Mouse (Mus musculus): ENCODE results near the gene Cnih2. TPM values are rescaled to one million over a fixed set of nuclear protein-coding genes. Genes with fewer than 3 reads are reported as not detected.

The Cnih2 gene
- polyA plus RNA-seq, 1 experiment from 2014 or later, result 485 TPM

DNA sequence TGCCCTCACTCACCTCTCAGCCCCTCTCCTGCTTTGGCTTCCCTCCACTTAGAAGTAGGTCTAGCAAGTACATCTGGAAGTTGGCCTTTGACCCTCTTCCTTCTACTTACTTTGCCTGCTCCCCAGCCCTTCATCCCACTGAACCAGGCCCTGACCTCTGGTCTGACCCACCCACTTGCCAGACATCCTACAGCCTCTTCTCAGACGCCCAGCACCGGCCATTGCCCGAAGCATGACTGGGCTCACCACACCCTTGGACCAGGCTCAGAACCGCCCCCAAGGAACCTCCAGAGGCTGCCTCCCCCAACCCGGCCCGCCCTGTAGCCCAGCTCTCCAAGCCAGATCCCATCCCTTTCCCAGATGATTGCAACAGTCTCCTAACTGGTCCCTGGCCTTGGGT is 35.9 kb downstream of the Cnih2 start:
- no peak for DNase-seq (ENCODE audit: low spot score)
- no peak overlapping the region for H3K27ac ChIP-seq

DNA sequence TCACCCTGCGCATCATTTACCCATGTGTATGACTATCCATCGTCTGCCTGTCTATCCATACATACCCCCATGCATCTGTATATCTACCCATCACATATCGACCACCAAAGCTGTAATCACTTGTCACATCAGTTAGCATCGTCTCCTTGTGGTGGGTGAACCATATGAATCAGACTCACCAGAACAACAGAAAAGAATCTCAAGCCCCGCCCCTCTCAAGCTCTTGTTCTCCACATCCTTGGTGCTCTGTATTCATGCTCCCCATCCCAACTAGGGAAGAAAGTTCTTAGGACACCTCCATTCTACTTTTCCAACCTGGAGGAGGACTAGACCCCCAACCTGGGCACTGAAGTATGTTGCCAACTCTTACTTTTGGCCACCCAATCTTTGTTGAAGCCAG is 36.3 kb downstream of the Cnih2 start:
- Histone ChIP-seq H3K4me2 (replicated peaks) (no peak overlapping the region), H3K9me3 (ENCODE audit: control insufficient read depth, low read length) (no peaks in the 10 kb centered on the region), H3K4me3 (replicated peaks; ENCODE audit: low read length) (no peak overlapping the region), H3K27me3 (ENCODE audit: control insufficient read depth, insufficient read depth, low read length) (peaks cover 3% of the 10 kb centered on the region), H3K36me3 (replicated peaks; ENCODE audit: control insufficient read depth, insufficient read depth) (no peaks in the 10 kb centered on the region), H3K4me1 (replicated peaks; ENCODE audit: control insufficient read depth, insufficient read depth, low read length) (peaks cover 13% of the 10 kb centered on the region; the same call in 1 of the 2 replicates), H3K27ac (no peak overlapping the region), H3K9ac (no peak overlapping the region)
- ATAC-seq (ENCODE audit: low FRiP score) (no peak), DNase-seq (ENCODE audit: low spot score) (no peak)
- 89% methylated on average over 5 of the region's 5 CpGs for WGBS

More for the DNA sequence above, 35.9 kb downstream of the Cnih2 start:
- no peak overlapping the region for H3K4me3 ChIP-seq (replicated peaks; ENCODE audit: low read length)
- no peaks in the 10 kb centered on the region for H3K9me3 ChIP-seq (ENCODE audit: control insufficient read depth, low read length)
- H3K4me2 ChIP-seq (replicated peaks), result no peak overlapping the region
- H3K36me3 ChIP-seq (replicated peaks; ENCODE audit: control insufficient read depth, insufficient read depth), result no peaks in the 10 kb centered on the region
- ATAC-seq (ENCODE audit: low FRiP score), result no peak
- 89% methylated on average over 6 of the region's 6 CpGs for WGBS
- peaks cover 7% of the 10 kb centered on the region for H3K27me3 ChIP-seq (ENCODE audit: control insufficient read depth, insufficient read depth, low read length)
- H3K4me1 ChIP-seq (replicated peaks; ENCODE audit: control insufficient read depth, insufficient read depth, low read length), result peaks cover 15% of the 10 kb centered on the region; the same call in 1 of the 2 replicates
- H3K9ac ChIP-seq, result no peak overlapping the region

DNA sequence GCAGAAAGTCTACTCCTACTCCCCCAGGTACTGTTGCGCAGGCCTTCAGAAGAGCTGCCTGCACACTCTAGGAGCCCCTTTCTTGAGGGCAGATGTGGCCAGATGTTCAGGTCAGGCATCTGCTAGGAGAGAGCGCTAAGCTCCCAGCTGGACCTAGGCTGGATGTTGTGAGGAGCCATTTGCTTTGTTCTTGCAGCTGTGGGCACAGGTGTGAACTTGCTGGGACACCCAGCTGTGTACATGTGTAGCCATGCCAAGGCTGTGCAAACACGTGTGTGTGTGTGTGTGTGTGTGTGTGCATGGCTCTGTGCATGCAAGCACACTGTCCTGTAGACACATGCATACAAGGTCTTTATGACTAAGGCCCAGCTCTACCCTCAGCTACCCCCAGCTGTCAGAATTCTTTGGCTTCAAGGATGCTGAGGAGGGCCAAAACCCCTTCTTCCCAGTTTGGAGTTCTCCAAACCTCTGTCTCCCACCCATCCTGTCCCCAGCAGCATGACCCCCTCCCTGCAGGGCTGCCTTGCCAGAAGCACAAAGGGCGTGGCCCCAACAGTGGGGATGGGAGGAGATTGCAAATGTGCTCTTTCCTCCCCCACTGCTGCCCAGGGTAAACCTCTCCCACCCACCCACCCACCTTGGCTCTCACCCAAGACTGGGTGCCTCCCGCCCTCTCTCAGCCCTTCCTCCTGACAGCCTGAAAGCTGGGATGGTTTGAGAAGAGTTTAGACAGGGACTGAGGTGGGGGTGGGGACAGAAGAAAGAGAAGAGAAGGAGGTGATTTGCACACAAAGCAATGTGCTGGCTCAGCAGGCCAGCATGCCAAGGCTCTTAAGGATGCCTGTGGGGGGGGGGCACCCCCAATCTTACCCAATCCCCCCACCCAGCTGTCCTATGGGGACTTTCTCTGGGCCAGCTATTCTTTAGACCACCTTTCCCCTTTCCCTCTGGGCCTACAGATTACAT is 37.7 kb downstream of the Cnih2 start:
- H3K4me1 ChIP-seq (replicated peaks; ENCODE audit: control insufficient read depth, insufficient read depth, low read length), result 0 out of 2 replicates have a peak, but pooled peaks cover 10% of the 10 kb centered on the region
- H3K27ac ChIP-seq, result no peak overlapping the region
- no peaks in the 10 kb centered on the region for H3K9me3 ChIP-seq (ENCODE audit: control insufficient read depth, low read length)
- H3K4me2 ChIP-seq (replicated peaks), result no peak overlapping the region
- no peak for ATAC-seq (ENCODE audit: low FRiP score)
- no peaks in the 10 kb centered on the region; the same call in 1 of the 2 replicates for H3K27me3 ChIP-seq (ENCODE audit: control insufficient read depth, insufficient read depth, low read length)
- H3K4me3 ChIP-seq (replicated peaks; ENCODE audit: low read length), result no peak overlapping the region
- no peak overlapping the region for H3K9ac ChIP-seq
- no peak for DNase-seq (ENCODE audit: low spot score)
- 32% methylated on average over 5 of the region's 5 CpGs for WGBS
- H3K36me3 ChIP-seq (replicated peaks; ENCODE audit: control insufficient read depth, insufficient read depth), result no peaks in the 10 kb centered on the region

DNA sequence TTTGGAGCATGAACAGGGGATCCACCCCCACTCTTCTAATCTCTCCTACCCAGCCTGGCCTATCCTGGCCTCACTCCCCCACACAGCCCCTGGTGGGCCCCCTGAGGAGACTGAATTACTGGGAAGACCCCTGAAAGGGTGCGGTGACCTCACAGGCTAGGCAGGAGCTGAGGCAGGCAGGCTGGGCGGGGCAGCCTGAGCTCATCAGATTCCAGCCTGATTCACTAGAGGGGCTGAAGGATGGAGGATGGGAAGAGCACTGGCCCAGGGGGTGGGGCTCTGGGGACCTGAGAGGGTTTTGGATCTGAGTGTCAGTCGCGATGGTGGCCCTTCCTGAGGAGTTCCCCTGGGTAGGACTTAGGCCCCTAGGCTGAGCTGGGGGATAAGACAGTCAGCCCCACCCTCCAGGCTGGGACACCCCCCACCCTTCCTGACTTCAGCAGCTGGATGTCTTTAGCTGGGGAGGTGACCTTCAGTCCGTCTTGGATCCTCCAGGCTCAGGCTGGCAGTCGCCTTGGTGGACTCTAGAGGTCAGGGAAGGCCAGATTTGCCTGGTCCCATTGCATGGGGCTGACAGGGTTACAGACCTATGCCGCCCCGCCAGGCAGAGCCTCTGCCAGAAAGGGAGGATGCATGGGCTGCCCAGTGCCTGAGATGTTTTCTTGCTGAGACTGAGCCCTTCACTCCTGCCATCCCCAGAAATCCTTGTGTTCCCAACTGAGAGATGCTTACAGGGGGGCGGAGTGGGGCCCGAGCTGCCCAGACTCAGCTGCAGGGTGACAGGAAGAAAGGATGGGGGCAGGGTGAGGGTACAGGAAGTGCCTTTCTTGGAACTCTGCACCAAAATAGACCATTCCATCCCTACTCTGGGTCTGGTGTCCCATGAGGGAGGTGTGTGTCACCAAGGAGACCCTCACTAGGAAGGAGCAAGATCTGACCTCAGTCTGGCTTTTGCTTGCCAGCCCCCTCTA is 39.2 kb downstream of the Cnih2 start:
- H3K4me3 ChIP-seq (replicated peaks; ENCODE audit: low read length), result no peak overlapping the region
- ATAC-seq (ENCODE audit: low FRiP score) (no peak), DNase-seq (ENCODE audit: low spot score) (no peak)
- H3K9me3 ChIP-seq (ENCODE audit: control insufficient read depth, low read length), result no peaks in the 10 kb centered on the region
- no peak overlapping the region for H3K4me2 ChIP-seq (replicated peaks)
- H3K27me3 ChIP-seq (ENCODE audit: control insufficient read depth, insufficient read depth, low read length), result no peaks in the 10 kb centered on the region; the same call in 1 of the 2 replicates
- 0 out of 2 replicates have a peak, but pooled peaks cover 10% of the 10 kb centered on the region for H3K4me1 ChIP-seq (replicated peaks; ENCODE audit: control insufficient read depth, insufficient read depth, low read length)
- no peak overlapping the region for H3K27ac ChIP-seq
- 14% methylated on average over 10 of the region's 10 CpGs for WGBS
- H3K36me3 ChIP-seq (replicated peaks; ENCODE audit: control insufficient read depth, insufficient read depth), result no peaks in the 10 kb centered on the region
- no peak overlapping the region; the same call in 1 of the 2 replicates for H3K9ac ChIP-seq

DNA sequence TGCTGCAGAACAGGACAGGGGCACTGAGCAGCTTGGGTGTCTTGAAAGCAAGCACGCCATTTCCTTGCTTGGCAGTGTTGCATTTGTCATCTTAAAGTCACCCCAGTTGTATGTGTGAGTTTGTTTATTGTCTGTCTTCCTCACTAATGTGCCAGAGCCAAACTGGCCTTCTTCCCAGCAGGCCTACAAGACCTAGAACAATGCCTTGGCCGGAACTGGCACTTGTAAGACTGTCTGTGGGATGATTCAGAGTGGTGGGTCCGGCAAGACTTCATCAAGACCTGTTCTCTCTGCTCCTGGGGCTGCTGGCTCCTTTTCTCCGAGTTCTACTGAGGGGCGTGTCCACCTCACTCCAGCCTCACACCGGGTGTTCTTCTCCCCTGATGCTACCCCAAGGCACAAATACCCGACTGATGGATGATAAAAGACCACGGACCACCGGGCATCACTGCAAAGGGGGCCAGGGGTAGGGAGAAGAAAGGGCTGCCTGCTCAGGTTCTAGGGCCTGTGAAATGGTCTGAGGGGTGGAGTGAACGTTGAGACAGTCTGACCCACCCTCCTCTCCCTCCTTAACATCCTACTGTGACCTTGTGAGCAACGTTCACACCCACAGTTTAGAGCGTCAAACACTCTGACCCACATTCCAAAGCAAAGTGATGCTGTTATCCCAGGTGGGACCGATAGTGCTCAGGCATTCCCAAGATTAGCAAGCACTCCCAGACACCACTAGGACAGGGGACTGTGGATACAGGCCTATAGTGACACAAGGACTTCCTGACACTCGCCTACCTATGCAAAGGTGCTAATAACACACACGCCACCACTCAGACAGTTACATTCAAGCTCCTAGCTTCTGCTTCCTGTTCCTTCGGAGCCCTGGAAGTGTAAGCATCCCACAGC is 40.2 kb downstream of the Cnih2 start:
- H3K27me3 ChIP-seq (ENCODE audit: control insufficient read depth, insufficient read depth, low read length), result peaks cover 9% of the 10 kb centered on the region
- H3K4me1 ChIP-seq (replicated peaks; ENCODE audit: control insufficient read depth, insufficient read depth, low read length), result 0 out of 2 replicates have a peak, but pooled peaks cover 10% of the 10 kb centered on the region
- H3K27ac ChIP-seq, result no peak overlapping the region
- no peak overlapping the region for H3K4me2 ChIP-seq (replicated peaks)
- ATAC-seq (ENCODE audit: low FRiP score), result no peak
- no peak overlapping the region for H3K4me3 ChIP-seq (replicated peaks; ENCODE audit: low read length)
- WGBS, result 30% methylated on average over 16 of the region's 16 CpGs
- no peak for DNase-seq (ENCODE audit: low spot score)
- no peaks in the 10 kb centered on the region for H3K9me3 ChIP-seq (ENCODE audit: control insufficient read depth, low read length)
- H3K36me3 ChIP-seq (replicated peaks; ENCODE audit: control insufficient read depth, insufficient read depth), result no peaks in the 10 kb centered on the region
- no peak overlapping the region for H3K9ac ChIP-seq

DNA sequence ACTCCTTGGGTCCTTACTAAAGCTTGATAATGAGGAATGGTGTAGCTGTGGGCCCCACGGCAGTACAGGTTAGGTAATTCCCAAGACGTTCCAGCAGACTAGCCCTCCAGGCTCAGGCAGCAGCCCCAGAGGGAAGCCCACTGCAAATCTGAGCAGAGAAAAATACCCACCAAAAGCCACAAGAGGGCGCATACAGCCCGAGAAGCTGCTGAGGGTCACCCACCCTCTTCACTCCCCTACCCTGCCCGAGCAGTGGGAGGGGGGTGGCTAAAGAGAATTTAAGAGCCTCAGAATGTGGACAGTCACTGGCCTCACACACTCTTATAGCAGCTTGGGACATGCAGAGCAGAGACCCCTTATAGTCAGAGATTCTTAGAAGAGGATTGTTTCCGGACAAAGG is 42.1 kb downstream of the Cnih2 start:
- no peaks in the 10 kb centered on the region for H3K9me3 ChIP-seq (ENCODE audit: control insufficient read depth, low read length)
- no peak overlapping the region for H3K4me3 ChIP-seq (replicated peaks; ENCODE audit: low read length)
- H3K27ac ChIP-seq, result no peak overlapping the region
- no peaks in the 10 kb centered on the region for H3K36me3 ChIP-seq (replicated peaks; ENCODE audit: control insufficient read depth, insufficient read depth)
- H3K4me2 ChIP-seq (replicated peaks), result no peak overlapping the region
- no peak overlapping the region for H3K9ac ChIP-seq
- H3K27me3 ChIP-seq (ENCODE audit: control insufficient read depth, insufficient read depth, low read length), result peaks cover 28% of the 10 kb centered on the region
- ATAC-seq (ENCODE audit: low FRiP score) (peak; percentile 22; the same call in 1 of the 2 replicates), DNase-seq (ENCODE audit: low spot score) (peak; percentile 75)
- WGBS, result 17% methylated on average over 6 of the region's 6 CpGs
- H3K4me1 ChIP-seq (replicated peaks; ENCODE audit: control insufficient read depth, insufficient read depth, low read length), result 0 out of 2 replicates have a peak, but pooled peaks cover 10% of the 10 kb centered on the region

- Histone ChIP-seq H3K4me2 (replicated peaks) (no peak overlapping the region), H3K36me3 (replicated peaks; ENCODE audit: control insufficient read depth, insufficient read depth) (peaks cover 7% of the 10 kb centered on the region), H3K9me3 (ENCODE audit: control insufficient read depth, low read length) (no peaks in the 10 kb centered on the region), H3K4me1 (replicated peaks; ENCODE audit: control insufficient read depth, insufficient read depth, low read length) (0 out of 2 replicates have a peak, but pooled peaks cover 8% of the 10 kb centered on the region), H3K9ac (no peak overlapping the region), H3K27ac (no peak overlapping the region), H3K27me3 (ENCODE audit: control insufficient read depth, insufficient read depth, low read length) (peaks cover 46% of the 10 kb centered on the region), H3K4me3 (replicated peaks; ENCODE audit: low read length) (no peak overlapping the region)
- DNase-seq (ENCODE audit: low spot score) (peak; percentile 33), ATAC-seq (ENCODE audit: low FRiP score) (no peak)
- WGBS, result 17% methylated on average over 9 of the region's 9 CpGs
Observed at GRCm38 (mm10) chr19:5053909-5054308, 44.4 kb downstream of the Cnih2 start.

DNA sequence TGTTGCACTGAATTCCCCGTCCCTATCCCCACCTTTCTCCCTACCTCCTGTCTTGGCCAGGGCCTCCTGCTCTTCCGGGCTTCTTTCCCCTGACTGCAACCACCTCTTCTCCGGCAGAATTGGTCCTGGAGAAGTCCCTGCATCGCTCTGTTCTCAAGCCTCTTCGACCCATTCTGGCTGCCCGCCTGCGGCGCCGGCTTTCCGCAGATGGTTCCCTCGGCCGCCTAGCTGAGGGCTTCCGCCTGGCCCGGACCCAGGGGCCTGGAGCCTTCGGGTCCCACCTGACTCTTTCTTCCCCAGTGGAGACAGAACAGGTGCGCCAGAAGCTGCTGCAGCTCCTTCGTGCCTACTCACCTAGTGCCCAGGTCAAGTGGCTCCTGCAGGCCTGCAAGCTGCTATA is 45.5 kb downstream of the Cnih2 start:
- 60% methylated on average over 17 of the region's 17 CpGs for WGBS
- ATAC-seq (ENCODE audit: low FRiP score) (no peak), DNase-seq (ENCODE audit: low spot score) (no peak)
- no peak overlapping the region for H3K27ac ChIP-seq
- no peaks in the 10 kb centered on the region for H3K9me3 ChIP-seq (ENCODE audit: control insufficient read depth, low read length)
- H3K4me2 ChIP-seq (replicated peaks), result no peak overlapping the region
- no peak overlapping the region for H3K9ac ChIP-seq
- 0 out of 2 replicates have a peak, but pooled peaks cover 8% of the 10 kb centered on the region for H3K4me1 ChIP-seq (replicated peaks; ENCODE audit: control insufficient read depth, insufficient read depth, low read length)
- no peak overlapping the region for H3K4me3 ChIP-seq (replicated peaks; ENCODE audit: low read length)
- H3K36me3 ChIP-seq (replicated peaks; ENCODE audit: control insufficient read depth, insufficient read depth), result peaks cover 16% of the 10 kb centered on the region
- H3K27me3 ChIP-seq (ENCODE audit: control insufficient read depth, insufficient read depth, low read length), result peaks cover 46% of the 10 kb centered on the region

Data from hindbrain, embryonic 14.5 days (tissue).